In the genomic region with DNA sequence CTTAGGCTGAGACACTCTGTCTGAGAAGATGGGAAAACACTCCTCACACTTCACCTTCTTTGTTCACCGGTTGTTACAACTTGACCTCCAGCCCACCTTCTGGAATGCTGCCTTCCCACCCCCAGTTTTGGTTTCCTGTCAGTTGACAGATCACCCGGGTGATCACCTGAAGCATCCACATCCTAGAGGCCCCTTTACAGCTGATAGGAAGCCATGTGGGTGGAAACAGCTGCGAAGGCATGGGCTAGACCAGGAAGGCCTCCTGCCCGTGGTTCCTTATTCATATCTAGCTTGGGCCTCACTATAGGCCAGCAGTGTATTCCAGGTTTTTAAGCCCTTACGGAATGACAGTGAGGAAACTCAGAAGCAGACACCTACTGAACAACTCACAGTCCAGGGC, we compare ENCODE assay signal across 13 mouse cellular contexts.
A peak's percentile ranks its signal among the peaks of the same experiment; 100 is the strongest.
DNase-seq lines count a peak whose midpoint lies in the region; ATAC-seq and TF ChIP-seq lines count a peak whose summit lies in the region.
"Had no signal": no experiment of that assay in that cellular context is flagged by ENCODE, and none has a peak within 500 bp of the region (broad histone marks: within the 10 kb centered on the region; RNA-seq: fewer than 3 reads in every experiment).

No protein-coding gene starts in this region.

- no peak for ATAC-seq in hindbrain, embryonic 12.5 days (ENCODE audit: low FRiP score)
- ATAC-seq in hindbrain, embryonic 13.5 days (ENCODE audit: low FRiP score), result no peak
- no peak for ATAC-seq in embryonic facial prominence, embryonic 12.5 days (ENCODE audit: insufficient number of reproducible peaks, insufficient read depth, low FRiP score, low TSS enrichment)
- no peak for ATAC-seq in limb, embryonic 14.5 days (ENCODE audit: low FRiP score, low read depth)
- ATAC-seq: forebrain, embryonic 16.5 days had no signal

- no peak for TF ChIP-seq POLR2A in MEL (IDR thresholded peaks at IDR 0.05; ENCODE audit: control insufficient read depth in 1 of 2, insufficient read depth in 1 of 2, low read depth in 1 of 2, low read length in 2 of 2, poor library complexity in 1 of 2)
- TF ChIP-seq POLR2A in limb, embryonic 14.5 days (IDR thresholded peaks at IDR 0.05; ENCODE audit: borderline replicate concordance, extremely low read depth, insufficient read depth, insufficient read length), result no peak

- H3K4me2 ChIP-seq in hindbrain, embryonic 12.5 days (replicated peaks), result no peak overlapping the region
- no peak overlapping the region for H3K4me2 ChIP-seq in hindbrain, embryonic 13.5 days
- no peak overlapping the region for H3K4me2 ChIP-seq in embryonic facial prominence, embryonic 12.5 days (replicated peaks)
- no peak overlapping the region for H3K4me2 ChIP-seq in limb, embryonic 14.5 days (replicated peaks; ENCODE audit: low read depth, low read length, severe bottlenecking)
- H3K4me2 ChIP-seq: liver, embryonic 15.5 days had no signal

- H3K9ac ChIP-seq in hindbrain, embryonic 12.5 days, result no peak overlapping the region
- no peak overlapping the region for H3K9ac ChIP-seq in hindbrain, embryonic 13.5 days
- H3K9ac ChIP-seq in MEL (ENCODE audit: control insufficient read depth, low read depth, low read length, poor library complexity, severe bottlenecking), result no peak overlapping the region
- H3K9ac ChIP-seq in embryonic facial prominence, embryonic 12.5 days, result no peak overlapping the region
- no peak overlapping the region for H3K9ac ChIP-seq in limb, embryonic 14.5 days (ENCODE audit: low read depth, low read length, severe bottlenecking)
- H3K9ac ChIP-seq: liver, embryonic 15.5 days had no signal

- TF ChIP-seq CTCF in MEL (IDR thresholded peaks at IDR 0.05 in 2 of 3, conservative IDR thresholded peaks at IDR 0.05 in 1 of 3; ENCODE audit: control insufficient read depth in 1 of 3, insufficient read depth in 1 of 3, low read depth in 2 of 3, low read length in 3 of 3, poor library complexity in 1 of 3, severe bottlenecking in 1 of 3), result no peak

- no peak overlapping the region for H3K4me3 ChIP-seq in hindbrain, embryonic 12.5 days
- no peak overlapping the region for H3K4me3 ChIP-seq in hindbrain, embryonic 13.5 days
- H3K4me3 ChIP-seq in MEL (ENCODE audit: control insufficient read depth in 1 of 2, insufficient read depth in 1 of 2, low read depth in 2 of 2, low read length in 2 of 2), result no peak overlapping the region
- no peak overlapping the region for H3K4me3 ChIP-seq in embryonic facial prominence, embryonic 12.5 days
- H3K4me3 ChIP-seq in limb, embryonic 14.5 days (replicated peaks; ENCODE audit: low read length), result no peak overlapping the region
- H3K4me3 ChIP-seq: liver, embryonic 15.5 days had no signal

- 65% methylated on average over 5 of the region's 5 CpGs for WGBS in hindbrain, embryonic 12.5 days
- WGBS in hindbrain, embryonic 13.5 days, result 87% methylated on average over 5 of the region's 5 CpGs
- 51% methylated on average over 5 of the region's 5 CpGs for WGBS in embryonic facial prominence, embryonic 12.5 days
- 59% methylated on average over 5 of the region's 5 CpGs for WGBS in limb, embryonic 14.5 days

- no peaks in the 10 kb centered on the region for H3K27me3 ChIP-seq in hindbrain, embryonic 12.5 days
- no peaks in the 10 kb centered on the region for H3K27me3 ChIP-seq in hindbrain, embryonic 13.5 days
- no peaks in the 10 kb centered on the region for H3K27me3 ChIP-seq in MEL (ENCODE audit: control insufficient read depth in 1 of 2, insufficient read depth in 2 of 2, low read length in 2 of 2)
- no peaks in the 10 kb centered on the region for H3K27me3 ChIP-seq in embryonic facial prominence, embryonic 12.5 days
- no peaks in the 10 kb centered on the region for H3K27me3 ChIP-seq in limb, embryonic 14.5 days (ENCODE audit: control insufficient read depth, insufficient read depth, low read length)
- H3K27me3 ChIP-seq: liver, embryonic 15.5 days had no signal

- H3K36me3 ChIP-seq in hindbrain, embryonic 12.5 days, result peaks cover 4% of the 10 kb centered on the region; the same call in 1 of the 2 replicates
- no peaks in the 10 kb centered on the region for H3K36me3 ChIP-seq in hindbrain, embryonic 13.5 days
- H3K36me3 ChIP-seq in MEL (ENCODE audit: control insufficient read depth in 1 of 2, insufficient read depth in 2 of 2, low read length in 2 of 2), result peaks cover 0 to 44% of the 10 kb centered on the region in 2 experiments
- H3K36me3 ChIP-seq in embryonic facial prominence, embryonic 12.5 days, result peaks cover 16% of the 10 kb centered on the region
- H3K36me3 ChIP-seq in limb, embryonic 14.5 days (ENCODE audit: control insufficient read depth, insufficient read depth, low read length), result peaks cover 28% of the 10 kb centered on the region

- TF ChIP-seq RAD21 in MEL (IDR thresholded peaks at IDR 0.05; ENCODE audit: low read depth, low read length), result no peak

- peak overlapping the region; percentile 35 for H3K27ac ChIP-seq in hindbrain, embryonic 12.5 days
- H3K27ac ChIP-seq in hindbrain, embryonic 13.5 days, result no peak overlapping the region
- H3K27ac ChIP-seq in MEL (ENCODE audit: control insufficient read depth, low read depth, low read length), result peak overlapping the region; percentile 71
- H3K27ac ChIP-seq in embryonic facial prominence, embryonic 12.5 days, result peak overlapping the region; percentile 91
- H3K27ac ChIP-seq in limb, embryonic 14.5 days (replicated peaks; ENCODE audit: low read depth, low read length), result peak overlapping the region; percentile 81

- no peaks in the 10 kb centered on the region for H3K9me3 ChIP-seq in hindbrain, embryonic 12.5 days (replicated peaks)
- H3K9me3 ChIP-seq in hindbrain, embryonic 13.5 days, result no peaks in the 10 kb centered on the region
- no peaks in the 10 kb centered on the region for H3K9me3 ChIP-seq in MEL (replicated peaks; ENCODE audit: insufficient read depth, low read length)
- no peaks in the 10 kb centered on the region for H3K9me3 ChIP-seq in embryonic facial prominence, embryonic 12.5 days
- H3K9me3 ChIP-seq in limb, embryonic 14.5 days (ENCODE audit: control insufficient read depth, low read length), result no peaks in the 10 kb centered on the region
- H3K9me3 ChIP-seq: liver, embryonic 15.5 days had no signal

- DNase-seq in MEL (ENCODE audit: low read depth, low spot score), result peak; percentile 30
- no peak for DNase-seq in limb, embryonic 14.5 days (ENCODE audit: low spot score)
- DNase-seq in layer of hippocampus, adult 11-12 months (ENCODE audit: low spot score), result no peak
- DNase-seq in cerebellum, postnatal 36 days, result no peak
- DNase-seq: cerebellum, adult 9-10 months; gastrocnemius, postnatal 36 days; kidney, adult 8-10 months; thymus, adult 2 months had no signal

- TF ChIP-seq EP300 in MEL (IDR thresholded peaks at IDR 0.05; ENCODE audit: low read depth in 1 of 2, low read length in 2 of 2), result peak; percentile 48 to 69

- no peaks in the 10 kb centered on the region for H3K79me2 ChIP-seq in MEL (ENCODE audit: control insufficient read depth, insufficient read depth, low read length, poor library complexity)

- peaks cover 26% of the 10 kb centered on the region for H3K4me1 ChIP-seq in hindbrain, embryonic 12.5 days
- peaks cover 30% of the 10 kb centered on the region for H3K4me1 ChIP-seq in hindbrain, embryonic 13.5 days (replicated peaks)
- peaks cover 40 to 56% of the 10 kb centered on the region in 2 experiments for H3K4me1 ChIP-seq in MEL (ENCODE audit: control insufficient read depth in 1 of 2, insufficient read depth in 2 of 2, low read length in 2 of 2)
- H3K4me1 ChIP-seq in embryonic facial prominence, embryonic 12.5 days, result peaks cover 54% of the 10 kb centered on the region
- H3K4me1 ChIP-seq in limb, embryonic 14.5 days (ENCODE audit: control insufficient read depth, insufficient read depth, low read length), result peaks cover 53% of the 10 kb centered on the region

TF ChIP-seq in MEL, 35 proteins besides CTCF, POLR2A, EP300 and RAD21:
- TF ChIP-seq JUND (IDR thresholded peaks at IDR 0.05; ENCODE audit: low read depth, low read length), result no peak
- no peak for TF ChIP-seq ZMIZ1 (IDR thresholded peaks at IDR 0.05; ENCODE audit: low read depth, low read length)
- no peak for TF ChIP-seq POLR2AphosphoS2 (IDR thresholded peaks at IDR 0.05; ENCODE audit: low read length)
- peak; percentile 61; the same call in 1 of the 2 replicates for TF ChIP-seq MXI1 (IDR thresholded peaks at IDR 0.05; ENCODE audit: low read depth, low read length)
- peak; percentile 98 for TF ChIP-seq ETS1 (IDR thresholded peaks at IDR 0.05; ENCODE audit: low read depth, low read length)
- TF ChIP-seq SIN3A (IDR thresholded peaks at IDR 0.05; ENCODE audit: low read length), result peak; percentile 74; the same call in 1 of the 2 replicates
- 0 out of 2 replicates have a peak, but pooled peaks have one; percentile 41 for TF ChIP-seq MYB (IDR thresholded peaks at IDR 0.05; ENCODE audit: low read depth, low read length)
- TF ChIP-seq USF1 (IDR thresholded peaks at IDR 0.05; ENCODE audit: low read depth, low read length), result no peak
- no peak for TF ChIP-seq UBTF (IDR thresholded peaks at IDR 0.05; ENCODE audit: borderline replicate concordance, insufficient read depth, low read depth, low read length)
- TF ChIP-seq BHLHE40 (IDR thresholded peaks at IDR 0.05; ENCODE audit: borderline replicate concordance, low read depth, low read length), result peak; percentile 48; the same call in 1 of the 2 replicates
